Mouse (Mus musculus) spleen, postnatal 14 days (tissue): ENCODE data around the gene Ccdc39.

Source experiments
- DNase-seq, 2 experiments: peaks; one replicate each; pipeline ENCODE4 v3.0.0; 2021 to 2022; ENCODE audit warnings: low spot score in 2 of 2

Ccdc39 gene

GRCm38 (mm10) chr3:33790975-33791374 is 53.1 kb downstream of the Ccdc39 start:
- DNase-seq = no peak
